Mouse (Mus musculus): ENCODE measurements around the gene Ddx11. TPM values are rescaled to one million over a fixed set of nuclear protein-coding genes. Genes with fewer than 3 reads are reported as not detected.

Gene Ddx11
- 12.7 and 13.4 TPM in 2 replicates for polyA plus RNA-seq (2015; fragmentation: Nextera tagmentation; extraction: Ambion mirVana)

GRCm38 (mm10) chr17:66123066-66123815, at the start of gene Ddx11:
TSS of gene Ddx11 (plus strand) at chr17:66123520.
- peak; percentile 86 for DNase-seq (ENCODE audit: low spot score)

DNA sequence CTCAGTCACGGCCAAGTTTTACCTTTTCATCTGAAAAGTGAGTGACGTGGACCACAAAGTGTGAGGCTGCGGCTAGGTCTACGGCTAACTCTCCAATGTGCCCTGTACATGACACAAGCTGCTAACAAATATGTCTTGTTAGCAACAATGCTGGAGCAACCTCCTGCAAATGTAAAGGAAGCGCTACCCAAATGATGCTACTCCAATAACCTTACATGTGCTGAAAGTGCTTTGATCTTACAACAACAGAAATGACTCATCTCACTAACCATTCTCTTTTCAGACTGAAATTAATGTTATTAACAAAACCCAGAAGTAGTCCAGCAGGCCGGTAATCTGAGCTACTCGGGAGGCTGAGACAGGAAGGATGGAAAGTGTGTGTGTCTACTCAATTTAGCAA, 49.3 kb upstream of the Ddx11 start:
- DNase-seq (ENCODE audit: low spot score): no peak

- DNase-seq (ENCODE audit: low spot score): no peak
These were observed 47.5 kb upstream of the Ddx11 start for GRCm38 (mm10) chr17:66075827-66076173.

DNA sequence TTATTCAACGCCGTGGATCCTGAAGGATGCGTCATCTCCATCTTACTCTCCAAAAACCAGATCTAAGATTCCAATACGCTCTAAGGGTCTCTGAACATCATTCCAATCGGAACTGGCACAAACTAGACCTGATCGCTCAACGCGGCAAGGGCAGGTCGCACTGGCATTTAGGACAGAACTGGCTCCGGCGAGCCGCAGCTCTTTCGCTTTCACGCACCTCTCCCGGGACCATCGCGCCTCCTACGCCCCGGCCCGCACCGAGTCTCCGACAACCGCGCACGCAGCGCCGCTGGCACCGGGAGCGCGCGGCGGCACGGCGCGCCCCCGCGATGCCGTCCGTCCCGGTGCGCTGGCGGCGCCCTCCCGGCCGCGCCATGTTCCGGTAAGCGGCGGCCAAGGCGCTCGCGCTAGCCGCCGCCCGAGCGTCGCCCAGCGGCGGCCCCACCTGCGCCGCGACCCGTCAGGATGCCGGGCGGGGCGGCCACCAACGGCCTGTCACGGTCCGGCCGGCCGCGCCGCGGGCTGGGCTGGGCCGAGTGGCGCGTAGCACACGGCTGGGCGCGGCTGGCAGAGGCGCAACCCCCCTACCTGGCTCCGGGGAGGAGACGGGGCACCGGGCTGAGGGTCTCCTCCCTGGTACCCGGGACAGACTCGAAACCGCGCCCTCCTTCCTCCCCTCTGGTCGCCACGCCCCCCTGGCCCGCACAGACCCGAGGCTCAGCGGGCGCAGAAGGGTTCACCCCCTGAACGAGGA, 47.0 kb upstream of the Ddx11 start:
- peak; percentile 52 for DNase-seq (ENCODE audit: low spot score)

DNA sequence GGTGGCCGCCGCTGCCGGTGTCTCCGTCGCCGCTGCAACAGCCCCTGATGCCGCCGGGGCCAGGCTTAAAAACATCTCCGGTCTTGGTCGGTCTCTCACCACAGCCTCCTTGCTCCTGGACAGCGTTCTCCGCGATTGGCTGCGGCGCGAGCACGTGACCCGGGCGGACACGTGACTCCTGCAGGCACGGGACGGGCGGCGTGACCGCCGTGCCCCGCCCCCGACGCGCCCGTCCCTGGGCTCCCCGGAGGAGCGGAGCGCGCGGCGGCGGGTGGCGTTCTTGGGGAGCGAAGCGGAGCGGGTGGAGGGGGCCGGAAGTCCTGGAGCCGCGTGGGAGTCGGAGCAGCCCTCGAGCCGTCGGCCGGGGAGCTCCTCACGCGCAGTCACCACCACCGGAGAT, 46.4 kb upstream of the Ddx11 start, which contains the start of gene Ankrd12:
Gene Ankrd12 (minus strand): TSS at position 156 of the 400 bp plus-strand sequence.
- peak; percentile 95 for DNase-seq (ENCODE audit: low spot score)

DNA sequence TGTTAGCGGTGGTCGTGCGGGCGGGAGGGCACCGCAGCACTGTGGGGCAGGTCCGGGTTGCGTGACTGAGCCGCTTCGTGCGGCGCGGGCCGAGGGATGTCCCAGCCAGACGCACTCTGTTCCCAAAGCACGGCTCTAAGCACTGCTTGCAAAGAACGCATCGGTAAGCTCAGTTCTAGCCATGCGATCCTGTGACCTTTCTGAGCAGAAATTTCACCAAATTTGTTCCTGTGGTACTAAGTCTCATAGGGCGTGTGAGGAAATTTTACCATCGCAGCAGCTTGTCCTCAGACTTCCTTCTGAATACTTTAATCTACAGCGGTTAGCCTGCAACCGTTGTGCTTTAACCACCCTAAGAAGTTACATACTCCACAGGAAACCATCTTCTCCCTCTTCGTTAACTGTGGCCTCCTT, 45.9 kb upstream of the Ddx11 start:
- DNase-seq (ENCODE audit: low spot score): no peak

GRCm38 (mm10) chr17:66084486-66084885, 38.8 kb upstream of the Ddx11 start:
- DNase-seq (ENCODE audit: low spot score): no peak

DNA sequence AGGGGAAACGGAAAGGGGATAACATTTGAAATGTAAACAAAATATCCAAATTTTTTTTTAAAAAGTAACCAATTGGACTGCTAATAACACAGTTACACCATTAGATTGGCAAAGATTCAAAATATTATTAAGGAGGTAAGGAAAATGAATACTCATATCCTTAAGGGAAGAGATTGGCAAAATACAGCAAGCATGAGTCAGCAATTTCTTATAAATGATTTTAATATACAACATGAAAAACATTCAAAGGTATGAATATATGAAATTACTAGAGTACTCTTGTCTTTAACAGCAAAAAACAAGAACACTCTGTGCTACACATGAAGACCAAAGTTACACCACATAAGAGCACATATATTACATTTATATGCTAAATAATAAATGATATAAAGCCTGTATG, 38.3 kb upstream of the Ddx11 start:
- no peak for DNase-seq (ENCODE audit: low spot score)

- no peak for DNase-seq (ENCODE audit: low spot score)
These were observed 33.1 kb upstream of the Ddx11 start for GRCm38 (mm10) chr17:66090251-66090650.

DNA sequence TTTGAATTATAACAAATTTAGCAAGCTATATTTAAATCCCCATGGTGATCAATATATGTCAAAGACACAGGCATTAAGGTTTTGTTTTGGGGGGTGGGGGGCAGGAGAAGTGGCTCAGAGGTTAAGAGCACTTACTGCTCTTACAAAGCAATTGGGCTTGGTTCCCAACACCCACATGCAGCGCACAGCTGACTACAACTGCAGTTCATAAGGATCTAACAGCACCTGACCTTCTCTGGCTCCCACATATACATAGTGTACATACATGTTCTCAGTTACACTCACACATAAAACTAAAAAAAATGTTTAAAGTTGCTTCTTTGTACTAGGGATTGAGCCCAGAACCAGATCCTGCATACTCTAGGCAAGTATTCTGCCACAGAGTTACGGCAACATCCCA, 31.9 kb upstream of the Ddx11 start:
- no peak for DNase-seq (ENCODE audit: low spot score)

GRCm38 (mm10) chr17:66092065-66092464, 31.3 kb upstream of the Ddx11 start:
- DNase-seq (ENCODE audit: low spot score): no peak

GRCm38 (mm10) chr17:66092664-66093063, 30.7 kb upstream of the Ddx11 start:
- no peak for DNase-seq (ENCODE audit: low spot score)

DNA sequence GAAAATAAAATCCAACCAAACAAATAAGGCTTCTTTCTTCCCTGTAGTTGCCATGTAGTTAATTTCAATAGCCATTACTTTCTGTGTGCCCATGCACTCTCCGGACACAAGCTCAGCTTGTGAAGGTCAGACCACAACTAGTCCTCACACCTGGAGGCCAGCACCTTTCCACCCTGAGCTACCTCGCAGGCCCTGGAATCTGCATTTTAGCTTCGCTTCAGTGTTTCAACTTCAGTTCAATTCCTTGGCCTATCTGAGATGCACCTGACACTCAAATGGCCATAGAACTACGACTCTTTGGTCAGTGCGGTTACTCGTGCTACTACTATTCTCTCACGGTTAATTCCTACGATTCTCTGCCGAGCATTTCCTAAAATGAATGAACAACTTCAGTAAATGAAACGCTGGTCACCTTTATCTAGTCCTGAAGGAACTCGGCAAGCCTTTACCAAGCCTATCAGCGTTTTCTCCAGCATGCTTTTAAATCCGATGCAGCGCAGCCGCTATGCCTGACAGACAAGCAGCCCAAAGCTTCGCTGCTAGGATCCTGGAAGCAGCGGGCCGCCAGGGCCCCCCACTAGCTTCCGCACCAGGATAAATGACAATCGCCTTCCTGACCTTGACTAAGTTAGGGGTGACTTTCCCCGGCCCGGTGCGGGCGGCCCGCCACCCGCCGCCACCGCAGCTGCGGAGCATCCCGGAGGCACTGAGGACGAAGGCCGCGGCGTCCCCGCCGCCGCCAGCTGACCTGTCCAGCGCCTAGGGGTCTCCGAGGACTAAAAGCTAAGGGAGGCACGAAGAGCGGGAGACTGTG, 22.5 kb upstream of the Ddx11 start:
- DNase-seq (ENCODE audit: low spot score): no peak

DNA sequence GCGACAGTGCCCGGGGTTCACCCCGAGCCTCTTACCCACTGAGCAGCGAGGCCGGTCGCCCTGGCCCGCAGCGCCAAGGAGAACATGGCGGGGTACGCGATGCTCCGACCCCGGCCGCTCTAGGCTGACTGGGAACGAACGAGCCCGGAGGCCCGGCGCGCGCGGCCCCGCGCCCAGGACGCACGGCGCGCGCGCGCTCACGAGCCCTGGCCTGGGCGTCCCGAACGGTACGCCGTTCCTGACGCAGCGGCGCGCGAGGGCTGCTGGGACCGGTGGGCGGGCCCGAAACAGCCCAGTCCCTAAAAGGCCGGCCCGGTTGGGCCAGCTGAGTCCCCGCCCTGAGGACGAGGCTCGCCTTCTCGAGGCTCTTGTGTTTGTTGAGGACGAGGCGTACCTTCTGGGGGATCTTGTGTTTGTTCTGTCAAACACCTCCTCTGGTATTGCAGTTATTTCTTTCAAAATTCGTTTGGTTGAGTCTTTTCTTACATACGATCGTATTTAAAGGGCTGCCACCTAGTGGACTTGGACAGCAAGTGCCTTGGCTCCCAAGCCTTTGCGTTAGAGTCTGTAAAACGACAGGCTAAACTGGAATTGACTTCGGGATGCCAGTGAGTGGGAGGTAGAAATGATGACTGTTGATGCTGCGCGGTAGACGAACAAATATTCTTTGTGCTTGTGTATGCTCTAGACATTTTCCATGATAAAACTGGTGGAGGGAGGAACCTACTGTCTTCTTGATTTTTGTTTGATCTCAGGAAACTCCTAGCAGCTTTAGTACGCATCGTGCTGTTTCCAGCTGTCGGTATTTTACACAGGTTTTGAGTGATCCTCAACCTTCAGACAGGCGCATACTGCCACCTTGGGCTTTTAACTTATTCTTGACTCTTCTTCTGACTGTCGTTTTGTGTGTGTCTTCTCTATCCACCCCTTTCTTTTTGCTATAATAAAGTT, 21.7 kb upstream of the Ddx11 start, which contains the start of gene Ndufv2:
Gene Ndufv2 (minus strand): TSS at position 180 of the 951 bp plus-strand sequence.
- DNase-seq (ENCODE audit: low spot score): peak; percentile 98

- no peak for DNase-seq (ENCODE audit: low spot score)
These were observed 19.2 kb upstream of the Ddx11 start for GRCm38 (mm10) chr17:66104076-66104475.

GRCm38 (mm10) chr17:66106601-66107267, 16.6 kb upstream of the Ddx11 start:
- peak; percentile 80 for DNase-seq (ENCODE audit: low spot score)

GRCm38 (mm10) chr17:66107466-66107865, 15.9 kb upstream of the Ddx11 start:
- DNase-seq (ENCODE audit: low spot score): no peak

GRCm38 (mm10) chr17:66108198-66108597, 15.1 kb upstream of the Ddx11 start:
- DNase-seq (ENCODE audit: low spot score): no peak

DNA sequence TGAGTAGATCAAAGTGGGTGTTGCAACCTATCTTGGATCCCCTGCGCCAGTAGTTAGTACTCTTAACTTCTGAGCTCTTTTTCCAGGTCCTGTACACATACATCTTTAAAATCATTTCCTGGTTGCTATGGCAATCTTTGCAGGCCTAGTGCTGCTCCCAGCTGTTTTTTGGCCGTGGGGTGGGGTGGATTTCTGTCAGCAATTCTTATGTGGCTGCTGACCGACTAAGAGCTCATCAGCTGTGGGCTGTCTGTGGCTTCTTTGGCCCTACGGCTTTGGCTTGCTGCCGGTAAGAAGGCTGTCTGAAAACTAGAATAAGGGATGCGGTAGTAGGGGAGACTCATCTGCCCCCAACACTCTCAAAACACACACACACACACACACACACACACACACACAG, 12.6 kb upstream of the Ddx11 start:
- peak; percentile 28 for DNase-seq (ENCODE audit: low spot score)

DNA sequence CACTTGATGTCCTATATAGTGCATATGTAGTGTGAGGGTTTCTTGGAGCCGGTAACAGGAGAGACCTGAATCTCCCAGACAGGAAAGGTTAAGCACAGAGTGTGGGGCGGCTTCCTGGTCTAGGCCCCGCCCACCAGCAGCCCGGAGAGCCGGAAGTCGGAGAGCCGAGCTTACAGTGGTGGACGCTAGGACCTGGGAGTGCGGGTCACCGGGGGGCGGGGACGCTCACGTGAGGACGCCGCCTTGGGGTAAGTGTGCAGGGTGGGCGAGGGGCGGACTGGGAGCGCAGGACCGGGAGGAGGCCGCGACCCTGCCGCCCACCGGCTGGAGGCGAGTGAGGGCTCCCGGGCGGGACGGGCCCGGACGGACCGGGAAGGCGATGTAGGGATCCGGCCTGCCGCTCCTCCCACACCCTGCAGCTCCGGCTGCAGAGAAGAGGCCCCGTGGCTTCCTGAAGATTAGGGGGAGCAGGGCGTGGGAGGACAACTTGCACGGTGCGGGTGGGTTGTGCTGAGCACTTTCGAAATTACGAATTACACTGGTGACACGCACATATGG, 11.8 kb upstream of the Ddx11 start, which contains the start of gene Washc1:
Gene Washc1 (plus strand): TSS at position 144 of the 558 bp plus-strand sequence.
- DNase-seq (ENCODE audit: low spot score): peak; percentile 91
